Mouse (Mus musculus): ENCODE measurements around the gene Gm21188. TPM values are rescaled to one million over a fixed set of nuclear protein-coding genes. Genes with fewer than 3 reads are reported as not detected.
"Not testable (repeated sequence)": the region's sequence is repeated elsewhere in the genome, so short reads cannot be mapped to it uniquely, and the experiment has no call there.

The Gm21188 gene
- not detected in 2 replicates for total RNA-seq (2012; rRNA removed)
- polyA plus RNA-seq (2012; ENCODE audit: insufficient read depth in 1 of 2, insufficient read length in 2 of 2, low read depth in 1 of 2, low replicate concordance in 2 of 2, missing spikeins in 1 of 2), result not detected

- H3K4me1 ChIP-seq (ENCODE audit: control insufficient read depth in 1 of 2, insufficient read depth in 2 of 2, low read length in 2 of 2); H3K79me2 ChIP-seq (ENCODE audit: control insufficient read depth, insufficient read depth, low read length, poor library complexity); H3K27me3 ChIP-seq (ENCODE audit: control insufficient read depth in 1 of 2, insufficient read depth in 2 of 2, low read length in 2 of 2); DNase-seq (ENCODE audit: low read depth, low spot score); H3K27ac ChIP-seq (ENCODE audit: control insufficient read depth, low read depth, low read length); H3K9me3 ChIP-seq (replicated peaks; ENCODE audit: insufficient read depth, low read length); H3K36me3 ChIP-seq (ENCODE audit: control insufficient read depth in 1 of 2, insufficient read depth in 2 of 2, low read length in 2 of 2); H3K9ac ChIP-seq (ENCODE audit: control insufficient read depth, low read depth, low read length, poor library complexity, severe bottlenecking); H3K4me3 ChIP-seq (ENCODE audit: control insufficient read depth in 1 of 2, insufficient read depth in 1 of 2, low read depth in 2 of 2, low read length in 2 of 2): not testable (repeated sequence)
Observed at GRCm38 (mm10) chr13:120052085-120052484, at the start of gene Gm21188. TSS of gene Gm21188 (minus strand) at chr13:120052194.

- not testable (repeated sequence) for H3K79me2 ChIP-seq (ENCODE audit: control insufficient read depth, insufficient read depth, low read length, poor library complexity); H3K27me3 ChIP-seq (ENCODE audit: control insufficient read depth in 1 of 2, insufficient read depth in 2 of 2, low read length in 2 of 2); H3K9ac ChIP-seq (ENCODE audit: control insufficient read depth, low read depth, low read length, poor library complexity, severe bottlenecking); H3K36me3 ChIP-seq (ENCODE audit: control insufficient read depth in 1 of 2, insufficient read depth in 2 of 2, low read length in 2 of 2); H3K27ac ChIP-seq (ENCODE audit: control insufficient read depth, low read depth, low read length); H3K4me3 ChIP-seq (ENCODE audit: control insufficient read depth in 1 of 2, insufficient read depth in 1 of 2, low read depth in 2 of 2, low read length in 2 of 2); H3K4me1 ChIP-seq (ENCODE audit: control insufficient read depth in 1 of 2, insufficient read depth in 2 of 2, low read length in 2 of 2); H3K9me3 ChIP-seq (replicated peaks; ENCODE audit: insufficient read depth, low read length); DNase-seq (ENCODE audit: low read depth, low spot score)
Observed at GRCm38 (mm10) chr13:120099327-120099726, 47.3 kb upstream of the Gm21188 start.

- not testable (repeated sequence) for H3K27me3 ChIP-seq (ENCODE audit: control insufficient read depth in 1 of 2, insufficient read depth in 2 of 2, low read length in 2 of 2); H3K9ac ChIP-seq (ENCODE audit: control insufficient read depth, low read depth, low read length, poor library complexity, severe bottlenecking); H3K36me3 ChIP-seq (ENCODE audit: control insufficient read depth in 1 of 2, insufficient read depth in 2 of 2, low read length in 2 of 2); H3K4me3 ChIP-seq (ENCODE audit: control insufficient read depth in 1 of 2, insufficient read depth in 1 of 2, low read depth in 2 of 2, low read length in 2 of 2); H3K79me2 ChIP-seq (ENCODE audit: control insufficient read depth, insufficient read depth, low read length, poor library complexity); DNase-seq (ENCODE audit: low read depth, low spot score); H3K27ac ChIP-seq (ENCODE audit: control insufficient read depth, low read depth, low read length); H3K9me3 ChIP-seq (replicated peaks; ENCODE audit: insufficient read depth, low read length); H3K4me1 ChIP-seq (ENCODE audit: control insufficient read depth in 1 of 2, insufficient read depth in 2 of 2, low read length in 2 of 2)
Observed at GRCm38 (mm10) chr13:120096938-120097256, 44.9 kb upstream of the Gm21188 start.

GRCm38 (mm10) chr13:120096241-120096937 is 44.4 kb upstream of the Gm21188 start:
- H3K4me1 ChIP-seq (ENCODE audit: control insufficient read depth in 1 of 2, insufficient read depth in 2 of 2, low read length in 2 of 2); H3K9ac ChIP-seq (ENCODE audit: control insufficient read depth, low read depth, low read length, poor library complexity, severe bottlenecking); H3K4me3 ChIP-seq (ENCODE audit: control insufficient read depth in 1 of 2, insufficient read depth in 1 of 2, low read depth in 2 of 2, low read length in 2 of 2); H3K9me3 ChIP-seq (replicated peaks; ENCODE audit: insufficient read depth, low read length); H3K36me3 ChIP-seq (ENCODE audit: control insufficient read depth in 1 of 2, insufficient read depth in 2 of 2, low read length in 2 of 2); H3K27ac ChIP-seq (ENCODE audit: control insufficient read depth, low read depth, low read length); H3K79me2 ChIP-seq (ENCODE audit: control insufficient read depth, insufficient read depth, low read length, poor library complexity); H3K27me3 ChIP-seq (ENCODE audit: control insufficient read depth in 1 of 2, insufficient read depth in 2 of 2, low read length in 2 of 2); DNase-seq (ENCODE audit: low read depth, low spot score): not testable (repeated sequence)

- H3K27me3 ChIP-seq (ENCODE audit: control insufficient read depth in 1 of 2, insufficient read depth in 2 of 2, low read length in 2 of 2); H3K9ac ChIP-seq (ENCODE audit: control insufficient read depth, low read depth, low read length, poor library complexity, severe bottlenecking); H3K9me3 ChIP-seq (replicated peaks; ENCODE audit: insufficient read depth, low read length); H3K79me2 ChIP-seq (ENCODE audit: control insufficient read depth, insufficient read depth, low read length, poor library complexity); DNase-seq (ENCODE audit: low read depth, low spot score); H3K27ac ChIP-seq (ENCODE audit: control insufficient read depth, low read depth, low read length); H3K4me3 ChIP-seq (ENCODE audit: control insufficient read depth in 1 of 2, insufficient read depth in 1 of 2, low read depth in 2 of 2, low read length in 2 of 2); H3K36me3 ChIP-seq (ENCODE audit: control insufficient read depth in 1 of 2, insufficient read depth in 2 of 2, low read length in 2 of 2); H3K4me1 ChIP-seq (ENCODE audit: control insufficient read depth in 1 of 2, insufficient read depth in 2 of 2, low read length in 2 of 2): not testable (repeated sequence)
Observed at GRCm38 (mm10) chr13:120092950-120093349, 41.0 kb upstream of the Gm21188 start.

GRCm38 (mm10) chr13:120079644-120080043 is 27.6 kb upstream of the Gm21188 start:
- H3K27me3 ChIP-seq (ENCODE audit: control insufficient read depth in 1 of 2, insufficient read depth in 2 of 2, low read length in 2 of 2); H3K27ac ChIP-seq (ENCODE audit: control insufficient read depth, low read depth, low read length); H3K9ac ChIP-seq (ENCODE audit: control insufficient read depth, low read depth, low read length, poor library complexity, severe bottlenecking); H3K79me2 ChIP-seq (ENCODE audit: control insufficient read depth, insufficient read depth, low read length, poor library complexity); H3K36me3 ChIP-seq (ENCODE audit: control insufficient read depth in 1 of 2, insufficient read depth in 2 of 2, low read length in 2 of 2); DNase-seq (ENCODE audit: low read depth, low spot score); H3K4me3 ChIP-seq (ENCODE audit: control insufficient read depth in 1 of 2, insufficient read depth in 1 of 2, low read depth in 2 of 2, low read length in 2 of 2); H3K9me3 ChIP-seq (replicated peaks; ENCODE audit: insufficient read depth, low read length); H3K4me1 ChIP-seq (ENCODE audit: control insufficient read depth in 1 of 2, insufficient read depth in 2 of 2, low read length in 2 of 2): not testable (repeated sequence)

GRCm38 (mm10) chr13:120070878-120071277 is 18.9 kb upstream of the Gm21188 start:
- DNase-seq (ENCODE audit: low read depth, low spot score); H3K4me3 ChIP-seq (ENCODE audit: control insufficient read depth in 1 of 2, insufficient read depth in 1 of 2, low read depth in 2 of 2, low read length in 2 of 2); H3K9me3 ChIP-seq (replicated peaks; ENCODE audit: insufficient read depth, low read length); H3K4me1 ChIP-seq (ENCODE audit: control insufficient read depth in 1 of 2, insufficient read depth in 2 of 2, low read length in 2 of 2); H3K27ac ChIP-seq (ENCODE audit: control insufficient read depth, low read depth, low read length); H3K9ac ChIP-seq (ENCODE audit: control insufficient read depth, low read depth, low read length, poor library complexity, severe bottlenecking); H3K36me3 ChIP-seq (ENCODE audit: control insufficient read depth in 1 of 2, insufficient read depth in 2 of 2, low read length in 2 of 2); H3K27me3 ChIP-seq (ENCODE audit: control insufficient read depth in 1 of 2, insufficient read depth in 2 of 2, low read length in 2 of 2); H3K79me2 ChIP-seq (ENCODE audit: control insufficient read depth, insufficient read depth, low read length, poor library complexity): not testable (repeated sequence)

All from MEL (cell line).